Mouse (Mus musculus) frontal cortex, postnatal 36 days (tissue): ENCODE measurements around the gene Lime1.

Experiments used
- DNase-seq, 2 experiments: peaks; one replicate each; pipeline ENCODE4 v3.0.0; 2022; ENCODE audit warnings: low spot score in 2 of 2

Gene Lime1

DNA sequence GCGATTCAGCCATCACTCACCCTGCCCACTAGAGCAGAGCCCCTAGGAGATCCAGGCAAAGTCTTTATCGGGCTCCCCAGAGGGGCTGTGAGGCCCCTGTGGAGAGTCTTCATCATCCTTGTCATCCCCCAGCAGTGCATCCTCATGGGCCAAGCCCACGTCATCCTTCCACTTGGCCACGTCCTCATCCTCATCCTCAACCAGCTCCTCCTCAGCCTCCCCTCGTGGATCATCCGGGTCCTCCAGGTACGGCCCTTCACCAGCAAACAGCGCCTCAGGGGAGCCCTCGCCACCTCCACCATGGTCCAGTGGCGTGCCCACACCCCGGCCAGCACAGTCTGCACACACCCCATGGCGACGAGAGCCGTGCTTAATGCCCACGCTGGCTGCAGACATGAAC lies 11.1 kb downstream of the Lime1 start:
- DNase-seq: no peak

GRCm38 (mm10) chr2:181391541-181391940 lies 11.7 kb downstream of the Lime1 start:
- no peak for DNase-seq

GRCm38 (mm10) chr2:181392600-181393213 lies 12.8 kb downstream of the Lime1 start:
- peak; percentile 86 to 91 for DNase-seq

DNA sequence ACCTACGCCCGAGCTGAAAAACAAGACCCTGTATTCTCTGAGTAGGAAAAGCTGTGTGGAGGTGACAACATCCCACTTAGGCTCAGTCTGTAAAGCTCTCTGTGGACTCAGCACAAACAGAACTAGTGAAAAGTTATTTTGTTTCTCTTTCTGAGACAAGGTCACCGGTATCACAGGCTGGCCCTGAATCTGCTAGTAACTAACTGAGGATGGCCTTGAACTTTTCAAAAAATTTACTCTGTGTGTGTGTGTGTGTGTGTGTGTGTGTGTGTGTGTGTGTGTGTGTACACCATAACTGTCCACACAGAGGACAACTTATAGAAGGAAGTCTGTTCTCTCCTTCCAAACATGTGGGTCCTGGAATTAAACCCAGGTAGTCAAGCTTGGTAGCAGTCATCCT lies 14.2 kb downstream of the Lime1 start:
- DNase-seq: no peak

DNA sequence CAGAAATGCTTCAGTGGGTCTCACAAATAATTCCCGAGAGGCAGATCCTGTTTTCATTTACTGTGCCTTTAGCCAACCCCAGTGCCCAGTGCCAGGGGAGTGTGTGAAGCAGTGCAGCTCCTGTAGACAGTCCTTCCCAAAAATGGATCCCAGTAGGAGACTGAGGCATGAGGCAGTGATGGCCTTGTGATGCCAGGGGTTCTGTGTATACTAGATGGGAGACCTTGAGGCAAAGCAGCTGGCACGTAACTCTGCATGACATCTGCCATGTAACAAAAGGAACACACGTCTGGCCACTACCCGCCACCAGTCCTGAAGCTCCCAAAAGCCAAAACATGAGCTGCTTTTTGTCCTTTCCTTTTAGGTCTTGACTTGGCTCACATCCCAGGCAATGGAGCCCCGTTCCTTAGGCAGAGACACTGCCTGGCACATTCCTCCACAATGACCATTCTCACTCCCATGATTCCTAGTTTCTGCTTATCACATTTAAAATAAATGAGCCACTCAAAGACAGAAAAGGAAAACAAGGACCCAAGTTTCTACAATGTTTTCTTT lies 17.4 kb downstream of the Lime1 start:
- DNase-seq: no peak

- no peak for DNase-seq
Measured at GRCm38 (mm10) chr2:181401497-181401896, 21.6 kb downstream of the Lime1 start.

- DNase-seq: no peak
Measured at GRCm38 (mm10) chr2:181403722-181404121, 23.8 kb downstream of the Lime1 start.

DNA sequence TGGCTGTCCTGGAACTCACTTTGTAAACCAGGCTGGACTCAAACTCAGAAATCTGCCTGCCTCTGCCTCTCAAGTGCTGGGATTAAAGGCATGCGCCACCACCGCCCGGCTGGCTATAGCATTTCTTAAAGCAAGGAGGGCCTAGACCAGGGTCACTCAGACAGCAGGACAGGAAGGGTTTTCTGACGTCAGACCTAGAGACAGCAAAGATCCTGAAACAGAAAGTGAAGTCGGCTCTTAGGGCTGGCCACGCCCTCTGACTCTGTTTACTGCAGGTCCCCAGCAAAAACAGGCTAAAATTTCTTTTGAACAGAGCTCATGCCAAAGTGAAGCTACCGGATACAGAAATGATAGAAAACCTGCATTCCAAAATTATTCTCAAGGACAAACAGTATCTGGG lies 29.8 kb downstream of the Lime1 start:
- no peak for DNase-seq

- DNase-seq: peak; percentile 53 to 68
Measured at GRCm38 (mm10) chr2:181410760-181411473, 31.0 kb downstream of the Lime1 start.

DNA sequence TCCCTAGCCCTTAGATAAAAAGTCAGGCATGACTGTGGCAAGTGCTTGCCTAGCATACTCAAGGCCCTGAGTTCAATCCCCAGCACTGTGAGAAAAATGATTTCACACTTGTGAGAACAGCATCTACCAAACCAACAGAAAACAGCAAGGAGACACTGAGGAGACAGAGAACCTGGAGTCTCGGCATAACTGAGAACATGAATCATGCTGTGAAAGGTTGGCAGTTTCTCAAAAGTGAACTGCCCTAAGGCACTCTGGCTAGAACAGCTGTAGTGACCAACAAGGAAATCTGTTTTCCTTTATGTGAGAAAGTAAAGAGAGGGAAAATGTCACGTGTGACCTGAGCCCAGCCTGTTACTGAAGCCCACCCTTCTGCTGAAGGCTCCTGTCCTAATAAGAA lies 33.3 kb downstream of the Lime1 start:
- DNase-seq: no peak

GRCm38 (mm10) chr2:181415945-181416344 lies 36.1 kb downstream of the Lime1 start:
- DNase-seq: no peak

GRCm38 (mm10) chr2:181419359-181419758 lies 39.5 kb downstream of the Lime1 start:
- no peak for DNase-seq

- peak; percentile 56 to 79 for DNase-seq
Measured at GRCm38 (mm10) chr2:181420426-181420825, 40.5 kb downstream of the Lime1 start.

- DNase-seq: no peak
Measured at GRCm38 (mm10) chr2:181420903-181421638, 41.2 kb downstream of the Lime1 start.

GRCm38 (mm10) chr2:181423834-181424233 lies 44.0 kb downstream of the Lime1 start:
- DNase-seq: no peak
